Mouse (Mus musculus) kidney, adult 8-10 months (tissue): ENCODE measurements at regions not wholly inside any gene's neighbourhood (a gene's known extent, or its start where the extent isn't known, plus 50 kb on each side); places are given as distances from the start of the nearest gene placed in this dataset.

Experiments used
- DNase-seq, 2 experiments: peaks; one replicate each; pipeline ENCODE4 v3.0.0; 2022

DNA sequence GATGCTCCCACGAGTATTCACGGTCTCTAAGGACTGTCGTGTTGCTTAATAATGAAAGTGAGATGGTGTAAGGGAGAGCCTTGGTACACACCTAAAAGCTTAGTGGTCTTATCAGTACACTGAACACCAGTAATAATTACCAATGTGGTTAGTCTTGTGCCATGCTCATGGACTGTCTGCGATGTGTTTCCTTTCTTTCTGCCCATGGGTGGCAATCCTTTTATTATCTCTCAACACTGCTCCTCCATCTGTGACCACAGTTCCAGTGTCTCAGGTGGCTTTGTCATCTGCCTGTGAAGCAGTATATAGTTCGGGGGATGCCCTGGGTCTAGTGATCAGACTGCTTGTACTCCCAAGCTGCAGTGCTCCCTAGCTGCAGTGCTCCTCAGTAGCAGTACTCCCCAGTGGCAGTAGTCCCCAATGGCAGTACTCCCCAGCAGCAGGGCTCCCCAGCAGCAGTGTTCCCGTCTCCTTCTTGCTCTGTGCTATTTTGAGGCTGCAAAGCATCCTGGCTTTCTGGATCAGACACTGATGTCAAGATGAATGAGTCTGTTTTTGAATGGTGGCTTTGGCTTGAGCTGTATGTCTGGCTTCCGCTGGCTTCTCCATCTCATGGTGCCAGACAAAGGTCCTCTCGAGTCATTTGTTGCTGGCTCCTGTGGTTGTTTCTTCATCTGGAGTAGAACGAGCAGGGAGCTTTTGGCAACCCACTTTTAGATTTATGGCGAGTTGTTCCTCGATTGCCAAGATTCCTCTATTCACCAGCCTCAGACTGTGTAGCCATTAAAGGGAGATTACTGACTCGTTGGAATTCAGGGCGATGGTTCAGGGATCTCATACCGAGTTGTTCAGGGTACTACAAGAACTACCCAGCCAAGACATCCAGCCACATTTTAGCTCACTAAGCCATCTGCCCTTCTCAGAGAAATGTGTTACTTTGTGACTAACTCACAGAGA lies 88.4 kb upstream of the Plxnc1 start:
- DNase-seq: peak; percentile 15 to 64

- peak; percentile 35 to 38 for DNase-seq
Measured at GRCm38 (mm10) chr10:95031371-95031770, 86.7 kb upstream of the Plxnc1 start.

- peak; percentile 38 to 51 for DNase-seq
Measured at GRCm38 (mm10) chr10:95030801-95031200, 86.2 kb upstream of the Plxnc1 start.

DNA sequence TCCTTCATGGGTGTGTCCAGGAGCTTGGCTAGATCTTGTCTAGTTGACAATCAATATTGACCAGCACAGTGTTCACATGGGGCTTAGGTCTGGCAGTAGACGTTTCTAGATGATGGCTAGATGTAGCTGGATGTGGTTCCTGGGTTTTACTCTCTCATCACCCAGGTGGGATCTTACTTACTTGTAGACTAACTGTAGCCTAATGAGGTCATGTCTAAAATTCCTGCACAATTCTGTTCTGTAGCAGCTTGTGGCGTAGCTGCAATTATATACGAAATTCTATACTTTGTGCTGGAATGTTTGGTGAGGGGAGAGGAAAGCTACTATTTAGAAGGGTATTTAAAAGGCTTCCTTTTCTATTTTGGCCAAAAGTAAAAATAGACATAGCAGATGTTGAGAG lies 84.9 kb upstream of the Plxnc1 start:
- DNase-seq: no peak

- DNase-seq: no peak
Measured at GRCm38 (mm10) chr10:95025569-95026327, 81.1 kb upstream of the Plxnc1 start.

DNA sequence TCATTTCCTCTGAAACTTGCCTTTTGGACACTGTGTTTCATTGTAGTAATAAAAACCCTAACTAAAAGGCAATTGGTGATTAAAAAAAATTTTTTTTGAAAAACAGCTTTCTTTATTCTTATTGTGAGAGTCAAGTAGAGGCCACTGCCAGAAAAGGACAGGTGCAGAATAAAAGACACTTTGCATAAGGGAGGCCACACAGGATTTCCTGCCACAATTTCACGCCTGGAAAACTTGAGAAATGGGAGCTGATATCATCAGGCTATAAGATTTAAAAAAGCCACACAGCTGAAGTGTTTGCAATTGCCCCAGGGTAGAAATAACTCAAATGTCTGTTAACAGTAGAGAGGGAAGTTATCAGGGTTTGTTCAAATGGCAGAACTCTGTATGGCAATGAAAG lies 76.6 kb upstream of the Plxnc1 start:
- DNase-seq: no peak

DNA sequence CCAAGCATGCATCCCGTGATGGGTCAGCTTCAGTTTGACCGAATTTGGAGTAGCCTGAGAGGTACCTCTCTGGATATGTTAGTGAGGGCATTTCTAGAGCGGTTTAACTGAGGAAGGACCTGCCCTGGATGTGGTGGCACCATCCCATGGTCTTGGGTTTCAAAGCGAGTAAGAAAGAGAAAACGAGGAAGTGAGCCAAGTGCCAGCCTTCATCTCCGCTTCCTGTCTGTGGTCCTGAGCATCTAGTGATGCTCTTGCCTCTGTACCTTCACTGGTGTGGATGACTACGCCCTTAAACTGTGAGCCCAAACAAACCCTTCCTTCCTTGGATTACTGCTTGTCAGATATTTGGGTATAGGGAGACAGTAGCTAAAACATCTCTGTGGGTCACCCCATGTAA lies 72.3 kb upstream of the Plxnc1 start:
- no peak for DNase-seq

GRCm38 (mm10) chr10:95015298-95015951 lies 70.8 kb upstream of the Plxnc1 start:
- no peak for DNase-seq

DNA sequence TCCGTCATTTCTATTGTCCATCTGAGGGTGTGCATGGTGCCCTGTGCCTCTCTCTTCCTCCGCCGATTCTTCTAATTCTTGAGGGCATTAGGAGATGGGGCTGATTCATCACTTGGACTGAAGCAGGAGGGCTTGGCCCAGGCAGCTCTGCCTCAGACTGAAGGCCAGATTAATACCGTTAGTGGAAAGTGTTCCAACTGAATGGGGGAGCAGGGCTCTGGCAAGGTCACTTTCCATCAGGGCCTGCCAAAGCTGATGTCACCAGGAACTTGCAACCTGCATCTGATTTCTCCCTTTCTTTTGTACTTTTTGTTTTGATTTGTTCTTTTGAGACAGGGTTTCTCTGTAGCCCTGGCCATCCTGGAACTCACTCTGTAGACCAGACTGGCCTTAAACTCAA lies 69.3 kb upstream of the Plxnc1 start:
- DNase-seq: no peak

DNA sequence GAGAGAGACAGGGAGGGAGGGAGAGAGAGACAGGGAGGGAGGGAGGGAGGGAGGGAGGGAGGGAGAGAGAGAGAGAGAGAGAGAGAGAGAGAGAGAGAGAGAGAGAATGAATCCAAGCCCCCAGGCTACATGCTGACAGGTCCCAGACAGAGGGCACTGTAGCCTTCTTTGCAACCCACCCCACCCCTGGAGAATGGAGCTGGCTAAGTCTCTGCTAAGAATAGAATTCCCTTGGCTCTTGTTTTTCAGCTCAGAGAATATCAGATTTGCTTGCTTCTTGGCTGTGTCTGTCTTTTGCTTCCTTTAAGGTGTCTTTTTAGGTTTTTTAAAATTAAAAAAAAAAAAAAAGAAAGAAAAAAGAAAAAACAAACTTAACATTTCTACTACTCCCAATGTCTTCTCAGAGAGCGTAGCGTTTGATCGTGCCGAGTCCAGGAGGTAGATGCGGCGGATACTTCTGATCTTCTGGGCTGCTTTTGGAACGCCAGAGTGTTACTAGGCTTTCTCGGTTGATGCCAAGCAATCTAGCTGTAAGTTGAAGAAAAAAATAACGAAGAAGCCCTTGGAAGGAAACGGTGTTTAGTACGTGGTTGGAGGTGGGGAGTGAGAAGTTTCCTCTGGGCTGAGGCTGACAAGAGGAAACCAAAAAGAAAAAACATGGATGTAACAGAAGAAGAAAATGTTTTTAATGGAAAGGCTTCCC lies 68.7 kb upstream of the Plxnc1 start:
- DNase-seq: no peak

DNA sequence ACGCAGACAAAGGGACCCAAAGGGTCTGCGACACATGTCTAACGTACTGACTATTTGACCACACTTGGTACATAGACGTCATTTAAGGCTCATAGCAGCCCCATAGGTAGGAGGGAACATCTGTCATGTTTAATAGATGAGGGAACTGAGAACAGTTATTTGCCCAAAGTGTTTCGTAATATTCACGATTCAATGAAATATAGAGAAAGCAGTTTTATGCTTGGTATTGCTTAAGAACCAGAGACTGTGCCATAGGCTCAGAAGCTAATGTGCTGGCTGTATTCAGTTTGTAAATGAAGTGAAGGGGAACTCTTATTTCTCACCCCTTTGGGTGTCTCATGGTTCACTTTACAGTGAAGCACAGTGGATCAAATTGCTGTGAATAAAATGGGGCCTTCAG lies 65.7 kb upstream of the Plxnc1 start:
- no peak for DNase-seq

- DNase-seq: no peak
Measured at GRCm38 (mm10) chr10:95009081-95009480, 64.4 kb upstream of the Plxnc1 start.

DNA sequence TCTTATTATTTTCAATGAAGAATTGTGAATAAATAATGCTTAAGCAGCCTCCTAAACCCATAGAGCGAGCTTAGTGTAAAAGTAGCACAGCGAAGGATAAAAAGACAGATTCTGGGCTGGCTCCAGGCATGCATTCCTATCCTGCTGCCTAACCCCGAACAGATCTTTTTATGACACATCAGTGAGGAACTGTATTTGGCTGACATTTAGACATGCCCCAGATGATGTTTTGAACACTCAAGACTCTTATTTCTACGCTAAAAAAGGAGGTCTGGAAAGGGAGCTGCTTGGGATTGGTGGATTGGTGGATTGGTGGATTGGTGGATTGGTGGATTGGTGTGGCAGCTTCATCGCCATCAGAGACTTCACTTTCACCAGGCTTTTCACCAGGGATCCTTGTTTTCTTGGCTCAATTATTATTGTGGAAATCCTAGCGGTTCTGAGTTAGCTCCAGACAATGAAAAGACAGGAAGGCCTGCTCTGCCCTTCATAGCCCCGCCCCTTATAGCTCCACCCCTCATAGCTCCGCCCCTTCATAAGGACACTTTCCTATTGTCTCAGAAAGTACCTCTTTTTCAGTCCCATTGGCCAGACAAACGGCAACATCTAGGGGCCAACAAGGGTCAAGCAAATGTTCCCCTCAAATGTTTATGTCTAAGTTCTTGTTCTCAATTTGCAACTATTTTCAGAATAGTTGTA lies 59.6 kb upstream of the Plxnc1 start:
- peak in 1 of 2 experiments; percentile 15 for DNase-seq

DNA sequence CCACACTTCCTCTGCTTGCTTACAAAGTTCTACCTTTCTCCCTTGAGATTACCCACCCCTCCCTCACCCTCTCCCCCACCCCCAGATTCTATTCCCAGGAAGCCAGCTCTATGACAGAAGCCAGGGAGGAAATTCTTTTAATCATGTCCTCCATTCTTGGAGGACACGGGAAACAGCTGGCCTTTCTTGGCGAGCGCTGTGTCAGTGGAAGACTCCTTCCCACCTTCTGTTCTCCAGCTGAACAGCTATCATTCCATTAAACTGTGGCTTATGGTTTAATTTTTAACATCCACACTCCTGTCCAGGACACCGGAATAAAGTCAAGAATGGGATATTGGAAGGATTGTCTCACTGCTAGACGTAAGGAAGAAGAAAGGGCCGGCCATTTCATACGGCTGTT lies 59.0 kb upstream of the Plxnc1 start:
- peak; percentile 31 to 46 for DNase-seq

- DNase-seq: no peak
Measured at GRCm38 (mm10) chr10:95001650-95002049, 57.0 kb upstream of the Plxnc1 start.

DNA sequence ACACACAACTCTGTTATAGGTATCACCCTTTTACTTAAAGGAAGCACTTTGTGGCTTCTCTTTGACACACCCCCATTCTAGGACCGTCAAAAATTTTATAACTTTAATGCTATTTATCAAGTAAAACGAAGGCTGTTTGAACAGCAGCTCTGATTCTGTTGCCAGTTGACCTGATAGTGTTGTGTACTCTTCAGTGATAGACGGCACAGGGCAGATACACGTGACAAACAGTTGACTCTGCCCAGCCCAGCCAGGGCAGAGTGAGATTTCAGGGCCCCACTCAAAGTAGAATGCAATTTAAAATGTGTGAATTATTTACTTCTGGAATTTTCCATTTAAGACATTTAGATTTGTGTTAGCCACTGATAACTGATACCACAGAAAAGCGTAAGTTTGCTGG lies 55.1 kb upstream of the Plxnc1 start:
- peak in 1 of 2 experiments; percentile 10 for DNase-seq
